Mouse (Mus musculus) lung, adult 2 months (tissue): ENCODE measurements around the gene Kcnip2. TPM values are rescaled to one million over a fixed set of nuclear protein-coding genes. Genes with fewer than 3 reads are reported as not detected.

Experiments used
- DNase-seq: peaks from one replicate; pipeline ENCODE4 v3.0.0; 2022
- H3K4me1 ChIP-seq: fragments of 200-500 bp; 2 replicates; pipeline ENCODE4 v1.6.1; 2011; ENCODE audit warnings: low read length; ENCODE audit not compliant: control insufficient read depth, insufficient read depth
- H3K4me3 ChIP-seq: fragments of 200-500 bp; replicated peaks from 2 replicates; pipeline ENCODE3; 2011; ENCODE audit warnings: low read depth, mild to moderate bottlenecking, control low read depth, low read length; ENCODE audit errors: extremely low read depth
- CTCF ChIP-seq: fragments of 200-500 bp; IDR thresholded peaks from 2 replicates; pipeline ENCODE4 v1.5.1; 2011; ENCODE audit warnings: mild to moderate bottlenecking, low read length, control low read depth; ENCODE audit not compliant: insufficient read depth
- POLR2A ChIP-seq: fragments of 200-500 bp; IDR thresholded peaks from 2 replicates; pipeline ENCODE4 v1.6.1; 2011; ENCODE audit warnings: low read depth, mild to moderate bottlenecking, control low read depth, low read length, borderline replicate concordance; ENCODE audit errors: extremely low read depth
- WGBS: fragments of 180-500 bp; shearing (Covaris S2); methylation state at CpG from one replicate; pipeline ENCODE4 v1.1.7; 2018; 5-methylcytosine and 5-hydroxymethylcytosine counted together
- polyA plus RNA-seq: library from polyadenylated mRNA; depleted of rRNA; stranded (reverse); fragments of >200 nt; gene quantifications from 2 replicates; pipeline ENCODE4 v1.2.3, GENCODE M21; 2012

Kcnip2 gene
- polyA plus RNA-seq, 1 experiment: 1.1 TPM

DNA sequence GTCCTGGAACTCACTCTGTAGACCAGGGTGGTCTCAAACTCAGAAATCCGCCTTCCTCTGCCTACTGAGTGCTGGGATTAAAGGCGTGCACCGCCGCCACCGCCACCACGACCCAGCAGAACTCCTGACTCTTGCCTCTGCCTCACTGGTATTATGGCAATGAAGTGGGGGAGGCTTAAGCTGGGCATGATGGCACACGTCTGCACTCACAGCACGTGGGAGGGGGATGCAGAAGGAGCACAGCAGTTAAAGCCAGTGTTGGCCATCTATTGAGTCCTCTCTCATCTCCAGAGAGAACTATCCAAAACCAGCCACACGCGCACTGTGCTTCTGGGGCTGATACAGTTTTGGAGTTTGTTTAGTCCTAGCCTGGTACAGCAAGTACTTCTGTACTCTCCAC is 17.8 kb upstream of the Kcnip2 start:
- Histone ChIP-seq H3K4me3 (no peak overlapping the region), H3K4me1 (no peaks in the 10 kb centered on the region; the same call in 1 of the 2 replicates)
- no peak for TF ChIP-seq POLR2A
- no peak for TF ChIP-seq CTCF
- DNase-seq: no peak
- WGBS: 83% methylated on average over 10 of the region's 10 CpGs

DNA sequence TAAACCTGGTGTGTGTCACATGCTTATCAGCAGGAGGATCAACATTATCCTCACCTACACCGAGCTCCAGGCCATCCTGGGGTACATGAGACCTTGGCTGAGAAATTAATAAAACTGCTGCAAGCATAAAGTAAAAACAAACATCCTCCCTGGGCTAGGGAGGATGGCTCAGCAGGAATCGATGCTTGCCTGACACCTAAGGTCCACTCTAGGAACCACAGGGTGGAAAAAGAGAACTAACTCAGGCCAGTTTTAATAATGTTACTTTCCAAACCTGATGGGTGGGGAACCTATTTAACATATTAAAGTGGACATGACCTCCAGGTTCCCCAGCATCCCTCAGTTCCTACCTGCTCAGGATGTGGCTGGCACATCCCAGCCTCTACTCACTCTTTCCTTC is 14.8 kb upstream of the Kcnip2 start:
- WGBS: 31% methylated on average over 2 of the region's 2 CpGs
- Histone ChIP-seq H3K4me3 (no peak overlapping the region), H3K4me1 (no peaks in the 10 kb centered on the region; the same call in 1 of the 2 replicates)
- no peak for DNase-seq
- TF ChIP-seq POLR2A (no peak), CTCF (no peak)

DNA sequence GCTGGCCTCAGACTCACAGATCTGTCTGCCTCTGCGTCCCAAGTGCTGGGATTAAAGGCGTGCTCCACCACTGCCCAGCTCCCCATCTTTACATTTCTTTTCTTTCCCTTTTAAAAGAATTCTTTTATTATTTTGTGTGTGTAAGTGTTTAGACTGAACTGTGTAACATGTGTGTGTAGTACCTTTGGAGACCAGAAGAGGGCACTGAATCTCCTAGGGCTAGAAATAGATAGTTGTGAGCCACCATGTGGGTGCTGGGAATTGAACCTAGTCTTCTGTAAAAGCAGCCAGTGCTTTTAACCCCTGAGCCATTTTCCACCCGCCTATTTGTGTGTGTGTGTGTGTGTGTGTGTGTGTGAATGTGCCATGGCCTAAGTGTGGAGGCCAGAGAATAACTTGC is 11.9 kb upstream of the Kcnip2 start:
- no peak for DNase-seq
- WGBS: 98% methylated on average over 3 of the region's 3 CpGs
- Histone ChIP-seq H3K4me1 (no peaks in the 10 kb centered on the region; the same call in 1 of the 2 replicates), H3K4me3 (no peak overlapping the region)
- no peak for TF ChIP-seq CTCF
- no peak for TF ChIP-seq POLR2A

DNA sequence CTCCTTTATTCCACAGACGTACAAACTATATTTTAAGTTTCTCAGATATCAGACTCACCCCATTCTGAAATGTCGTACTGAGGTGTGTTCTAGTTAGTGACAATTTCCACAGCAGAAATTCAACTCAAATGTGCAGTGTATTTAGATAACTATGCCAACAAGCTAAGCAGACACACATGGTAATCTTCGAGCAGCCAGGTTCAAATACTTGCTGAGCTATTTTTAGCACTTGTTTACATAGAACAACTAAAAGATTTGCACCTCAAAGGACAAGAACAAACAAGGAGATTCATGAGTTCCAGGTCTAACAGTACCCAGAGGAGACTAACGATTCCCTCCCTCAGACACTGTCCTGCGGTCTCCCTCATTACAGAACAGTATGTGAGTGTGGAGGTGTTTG is 11.3 kb upstream of the Kcnip2 start:
- DNase-seq: no peak
- no peak overlapping the region for H3K4me3 ChIP-seq
- H3K4me1 ChIP-seq: no peaks in the 10 kb centered on the region; the same call in 1 of the 2 replicates
- TF ChIP-seq CTCF: no peak
- TF ChIP-seq POLR2A: no peak
- 71% methylated on average over 5 of the region's 5 CpGs for whole genome bisulfite sequencing

DNA sequence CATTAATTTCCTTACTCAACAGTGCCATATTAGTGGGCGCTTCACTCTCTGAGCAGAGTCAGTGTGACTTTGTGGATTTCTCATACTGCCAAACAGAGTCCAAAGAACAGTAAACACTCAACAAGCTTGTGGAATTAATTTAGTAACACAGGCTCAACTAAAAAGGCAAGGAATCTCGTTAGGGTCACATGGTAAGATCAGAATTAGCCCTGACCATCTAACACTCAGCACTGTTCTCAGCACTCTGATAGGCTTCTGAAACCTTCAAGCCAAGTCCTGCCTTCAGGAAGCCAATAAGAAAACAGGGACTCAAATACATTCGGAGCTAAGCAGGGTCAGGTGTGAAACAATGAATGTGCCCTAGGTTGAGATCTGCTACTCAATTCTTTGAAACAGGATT is 10.3 kb upstream of the Kcnip2 start:
- Histone ChIP-seq H3K4me3 (no peak overlapping the region), H3K4me1 (no peaks in the 10 kb centered on the region)
- 66% methylated on average over 3 of the region's 3 CpGs for WGBS
- no peak for DNase-seq
- no peak for TF ChIP-seq CTCF
- TF ChIP-seq POLR2A: no peak

DNA sequence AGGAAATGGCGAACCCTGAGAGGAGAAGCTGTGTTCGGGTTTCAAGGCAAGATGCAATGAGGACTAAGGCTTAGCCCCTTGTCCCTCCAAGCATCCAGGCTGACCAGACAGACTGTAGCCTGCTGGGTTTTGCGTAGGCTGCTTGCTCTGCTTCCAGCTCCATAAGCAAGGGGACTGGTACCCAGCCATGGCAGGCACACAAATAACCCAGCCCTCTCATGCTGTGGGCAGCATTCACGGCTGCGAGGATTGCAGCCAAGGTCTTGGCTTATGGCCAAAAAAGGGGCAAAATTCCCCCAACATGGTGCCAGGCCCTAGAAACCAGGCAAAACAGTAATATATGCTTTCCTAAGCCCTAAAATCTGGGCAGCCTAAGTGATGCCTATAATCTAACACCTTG is 6.0 kb upstream of the Kcnip2 start:
- peaks cover 4% of the 10 kb centered on the region for H3K4me1 ChIP-seq
- no peak overlapping the region for H3K4me3 ChIP-seq
- no peak for TF ChIP-seq CTCF
- TF ChIP-seq POLR2A: no peak
- 70% methylated on average over 5 of the region's 5 CpGs for WGBS
- DNase-seq: no peak

DNA sequence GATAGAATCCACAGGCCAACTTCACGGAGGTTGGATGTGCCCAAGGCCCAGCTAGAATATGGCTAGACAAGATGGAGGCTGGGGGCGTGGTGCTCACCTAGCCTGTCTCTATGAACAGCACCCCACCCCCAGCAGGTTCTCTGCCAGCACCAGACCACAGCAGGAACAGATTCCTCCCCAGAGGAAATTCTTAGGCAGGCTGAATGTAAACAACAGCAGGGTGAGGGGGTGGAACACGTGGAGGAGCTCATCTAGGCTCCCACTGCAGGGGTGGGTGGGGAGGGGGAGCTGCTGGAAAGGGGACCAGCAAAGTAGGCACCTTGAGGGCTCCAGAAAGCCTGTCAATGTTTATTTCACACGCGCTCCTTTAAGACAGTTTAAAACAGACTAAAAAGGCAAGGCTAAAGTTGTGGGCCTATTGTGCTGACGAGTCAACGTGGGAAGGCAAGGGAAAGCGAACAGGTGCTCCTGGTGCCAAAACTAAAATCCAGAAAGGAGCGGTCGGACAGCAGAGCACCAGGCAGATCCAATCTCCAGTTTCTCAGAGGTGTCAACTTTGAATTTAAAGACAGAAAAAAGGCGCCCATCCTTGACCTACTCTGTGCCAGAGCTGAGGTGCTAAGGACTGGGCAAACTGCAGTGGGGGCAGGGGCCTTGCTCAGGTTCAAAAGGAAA is 2.1 kb upstream of the Kcnip2 start:
- WGBS: 47% methylated on average over 11 of the region's 11 CpGs
- DNase-seq: no peak
- TF ChIP-seq POLR2A: no peak
- Histone ChIP-seq H3K4me3 (no peak overlapping the region), H3K4me1 (peaks cover 8% of the 10 kb centered on the region)

DNA sequence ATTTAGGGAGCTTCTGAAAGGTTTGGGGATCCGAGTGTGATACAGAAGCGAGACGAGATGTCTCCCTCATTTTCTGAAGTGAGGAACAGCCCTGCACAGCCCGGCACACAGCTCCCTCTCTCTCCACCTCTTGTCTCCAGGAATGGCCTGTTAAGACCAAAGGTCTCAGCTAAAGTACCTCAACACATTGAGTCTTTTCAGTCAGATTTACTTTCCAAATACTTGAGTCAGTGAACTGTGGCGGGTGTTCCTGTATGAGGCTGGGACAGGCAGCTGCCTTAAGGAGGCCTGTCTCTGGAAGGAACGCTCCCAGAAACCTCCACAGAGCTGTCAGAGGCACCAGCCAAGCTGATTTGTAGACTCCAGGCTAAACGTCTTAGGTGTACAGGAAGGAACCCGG is 866 bp upstream of the Kcnip2 start:
- Histone ChIP-seq H3K4me3 (no peak overlapping the region), H3K4me1 (peaks cover 10% of the 10 kb centered on the region)
- no peak for DNase-seq
- TF ChIP-seq CTCF (no peak), POLR2A (no peak)
- WGBS: 52% methylated on average over 8 of the region's 8 CpGs

DNA sequence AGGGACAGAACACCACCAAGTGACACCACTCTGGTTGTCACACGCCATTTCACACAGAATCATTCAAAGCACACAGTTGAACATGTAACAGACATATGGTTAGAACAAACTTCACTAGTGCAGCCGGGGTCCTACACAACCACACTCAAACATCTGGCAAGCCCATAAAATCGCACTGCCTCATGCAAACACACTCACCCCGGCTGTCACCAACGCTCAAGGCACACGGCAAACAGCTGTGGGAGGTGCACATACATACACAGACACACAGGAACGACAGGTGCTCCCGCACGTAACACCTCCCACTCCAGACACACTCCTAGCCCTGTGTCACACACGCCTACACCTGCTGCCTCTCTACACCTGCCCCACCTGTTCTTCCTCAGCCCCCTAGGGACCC is 691 bp downstream of the Kcnip2 start:
- WGBS: 65% methylated on average over 10 of the region's 10 CpGs
- TF ChIP-seq CTCF (no peak), POLR2A (no peak)
- peaks cover 10% of the 10 kb centered on the region for H3K4me1 ChIP-seq
- no peak for DNase-seq
- H3K4me3 ChIP-seq: no peak overlapping the region

DNA sequence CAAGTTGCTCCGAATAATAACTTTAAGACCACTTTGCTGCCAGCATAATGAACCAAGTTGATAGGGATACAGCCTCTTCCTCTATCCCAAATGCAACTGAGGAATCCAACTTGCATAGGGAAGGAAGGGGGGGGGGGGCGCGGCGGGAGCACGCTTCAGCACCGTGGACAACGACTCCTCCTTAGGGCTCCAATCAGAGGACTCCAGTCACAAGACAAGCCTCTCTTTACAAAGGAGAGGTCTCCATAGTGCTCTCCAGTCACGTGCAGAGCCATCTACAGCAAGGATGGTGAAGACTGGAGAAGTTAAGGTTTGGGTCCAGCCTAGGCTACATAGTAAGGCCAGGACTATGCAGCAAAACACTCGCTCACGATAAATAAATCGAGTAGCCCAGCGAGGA is 2.1 kb downstream of the Kcnip2 start:
- Histone ChIP-seq H3K4me3 (no peak overlapping the region), H3K4me1 (peaks cover 10% of the 10 kb centered on the region)
- 16% methylated on average over 12 of the region's 12 CpGs for WGBS
- DNase-seq: no peak
- TF ChIP-seq POLR2A: no peak
- TF ChIP-seq CTCF: no peak
